Mouse (Mus musculus) thymus, postnatal 25 days (tissue): ENCODE results near the gene Polr1b.

Experiments used
- DNase-seq: peaks from one replicate; pipeline ENCODE4 v3.0.0; 2022

Polr1b gene

DNA sequence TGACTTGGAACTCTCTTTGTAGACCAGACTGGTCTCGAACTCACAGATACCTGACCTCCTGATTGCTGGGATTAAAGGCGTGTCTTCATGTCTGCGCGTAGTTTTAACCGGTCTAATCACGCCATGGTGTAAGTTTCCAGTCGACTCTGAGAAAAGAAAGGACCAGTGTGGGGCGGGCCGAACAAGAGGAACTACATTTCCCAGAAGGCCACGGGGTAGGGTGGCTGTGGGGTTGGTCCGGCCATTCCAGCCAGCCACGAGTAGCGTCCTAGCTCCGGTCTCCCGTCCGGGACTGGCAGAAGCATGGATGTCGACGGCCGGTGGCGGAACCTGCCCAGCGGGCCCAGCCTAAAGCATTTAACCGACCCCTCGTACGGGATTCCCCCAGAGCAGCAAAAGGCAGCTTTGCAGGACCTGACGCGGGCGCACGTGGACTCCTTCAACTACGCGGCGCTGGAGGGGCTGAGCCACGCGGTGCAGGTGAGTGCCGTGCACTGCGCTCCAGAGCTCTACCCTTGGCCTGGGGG, at the start of gene Polr1b:
Polr1b (plus strand) TSS at position 212 of the 527 bp plus-strand sequence.
- DNase-seq: peak; percentile 86

DNA sequence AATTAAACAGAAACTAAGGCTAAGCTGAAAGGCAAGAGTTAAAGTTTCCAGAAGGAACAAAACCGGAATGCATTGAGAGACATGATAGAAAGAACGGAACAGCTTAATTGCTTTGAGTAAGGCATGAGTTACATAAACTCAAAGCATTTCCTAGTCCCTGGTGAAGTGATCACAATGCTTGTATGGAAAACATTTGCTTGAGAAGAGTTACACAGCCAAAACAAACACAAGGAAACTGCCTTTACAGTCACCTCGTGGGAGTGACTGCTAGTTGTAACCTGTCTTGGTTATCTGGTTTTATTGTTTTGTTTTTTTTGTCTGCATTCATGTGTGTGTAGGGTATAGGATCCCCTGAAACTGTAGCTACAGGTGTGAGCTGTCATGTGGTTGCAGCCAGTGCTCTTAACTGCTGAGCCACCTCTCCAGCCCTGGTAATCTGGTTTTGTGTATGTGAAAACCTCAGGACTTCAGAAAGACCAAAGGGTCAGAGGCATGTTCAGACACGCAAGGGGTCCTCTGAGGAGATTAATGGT, 48.3 kb upstream of the Polr1b start:
- DNase-seq: no peak

DNA sequence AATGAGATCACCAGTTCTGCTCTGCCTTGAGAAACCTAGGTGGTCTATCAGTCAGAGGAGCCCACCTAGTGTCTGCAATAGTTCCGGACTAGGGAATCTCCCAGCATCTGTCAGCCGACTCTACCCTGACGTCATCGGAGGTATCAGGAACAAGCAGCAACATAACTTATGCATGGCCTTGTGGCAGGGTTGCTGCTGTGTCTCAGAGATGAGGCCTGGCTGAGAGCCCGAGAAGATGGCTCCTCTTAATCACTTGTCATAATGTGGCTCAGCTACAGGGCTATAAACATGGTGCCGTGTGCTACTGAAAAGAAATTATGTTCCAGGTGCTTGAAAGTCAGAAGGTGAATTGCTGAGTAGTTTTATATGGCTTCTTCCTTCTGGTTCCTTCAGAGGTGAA, 45.1 kb upstream of the Polr1b start:
- DNase-seq: no peak

DNA sequence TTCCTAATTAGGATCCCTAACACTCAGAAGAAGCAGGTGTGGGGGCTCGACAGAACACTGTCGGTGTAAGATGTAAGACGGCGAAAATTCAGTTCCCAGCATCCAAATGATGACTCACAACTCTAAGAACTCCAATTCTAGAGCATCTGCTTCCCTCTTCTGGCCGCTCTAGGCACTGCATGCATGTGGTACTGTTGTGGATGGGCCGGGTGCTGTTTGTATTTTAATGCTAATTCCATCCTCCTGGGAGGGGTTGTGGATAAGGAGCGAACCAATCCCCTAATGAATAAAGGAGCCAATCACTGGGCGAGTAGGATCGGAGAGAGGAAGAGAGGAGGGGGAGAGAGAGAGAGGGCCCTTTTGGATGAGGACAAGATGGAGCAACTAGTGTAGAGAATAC, 44.2 kb upstream of the Polr1b start:
- DNase-seq: peak; percentile 58

DNA sequence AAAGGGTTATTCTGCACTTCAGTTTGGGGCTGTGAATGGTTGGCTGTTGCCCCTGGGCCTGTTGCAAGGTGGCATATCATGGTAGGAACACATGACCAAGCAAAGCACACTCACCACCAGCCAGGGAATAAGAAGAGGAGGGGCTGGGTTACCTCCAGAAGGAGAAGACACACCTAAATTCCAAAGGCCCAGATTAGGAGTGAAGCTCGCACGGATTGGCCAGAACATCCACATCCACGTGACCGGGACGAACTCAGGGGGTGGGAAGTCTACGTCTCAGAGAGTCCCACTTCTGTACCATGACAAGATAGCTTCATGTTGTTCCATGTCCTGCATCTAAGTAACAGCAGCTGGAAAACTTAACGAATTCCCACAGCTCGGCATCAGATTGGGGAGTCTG, 43.5 kb upstream of the Polr1b start:
- no peak for DNase-seq

DNA sequence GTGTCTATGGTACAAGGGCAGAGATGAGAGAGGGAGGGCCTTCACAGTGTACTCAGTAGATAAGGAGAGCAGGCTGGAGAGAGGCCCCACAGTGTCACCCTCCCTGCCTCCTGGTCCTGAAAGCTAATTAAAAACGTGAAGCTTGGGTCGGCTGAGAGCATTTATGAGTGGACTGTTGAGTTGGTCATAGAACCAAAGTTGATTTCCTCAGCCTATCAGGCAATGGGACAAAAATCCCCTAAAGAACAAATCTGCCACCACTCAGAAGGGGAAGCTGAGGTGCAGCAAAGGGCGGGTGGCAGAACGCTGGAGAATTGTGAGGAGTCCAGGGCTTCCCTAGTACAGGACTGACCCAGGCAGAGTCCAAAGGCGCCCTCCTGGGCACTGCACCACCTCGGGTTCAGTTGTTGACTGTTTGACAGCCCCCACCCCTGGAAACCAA, 42.9 kb upstream of the Polr1b start:
- DNase-seq: no peak

DNA sequence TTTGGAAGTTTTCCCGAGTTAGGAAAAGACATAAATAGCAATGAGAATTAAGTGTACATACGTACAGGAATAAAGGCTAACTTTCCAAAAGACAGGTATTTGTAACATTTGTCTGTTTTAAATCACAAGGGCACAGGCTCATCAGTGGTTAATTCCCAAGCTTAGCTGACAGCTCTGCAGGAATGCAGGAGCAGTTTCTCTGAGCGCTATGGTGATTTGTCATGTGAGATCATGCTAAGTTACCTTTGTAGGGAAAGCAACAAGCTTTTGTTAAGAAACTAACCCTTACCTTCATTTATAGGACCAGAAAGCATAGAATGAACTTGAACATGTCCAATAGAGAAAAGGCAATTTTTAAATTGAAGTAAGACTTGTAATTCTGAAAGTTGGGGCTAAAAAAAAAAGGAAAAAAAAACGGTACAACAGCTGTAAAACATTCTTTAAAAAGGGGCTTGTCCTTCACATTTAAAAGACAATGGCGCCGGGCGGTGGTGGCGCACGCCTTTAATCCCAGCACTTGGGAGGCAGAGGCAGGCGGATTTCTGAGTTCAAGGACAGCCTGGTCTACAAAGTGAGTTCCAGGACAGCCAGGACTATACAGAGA, 39.2 kb upstream of the Polr1b start:
- DNase-seq: no peak

DNA sequence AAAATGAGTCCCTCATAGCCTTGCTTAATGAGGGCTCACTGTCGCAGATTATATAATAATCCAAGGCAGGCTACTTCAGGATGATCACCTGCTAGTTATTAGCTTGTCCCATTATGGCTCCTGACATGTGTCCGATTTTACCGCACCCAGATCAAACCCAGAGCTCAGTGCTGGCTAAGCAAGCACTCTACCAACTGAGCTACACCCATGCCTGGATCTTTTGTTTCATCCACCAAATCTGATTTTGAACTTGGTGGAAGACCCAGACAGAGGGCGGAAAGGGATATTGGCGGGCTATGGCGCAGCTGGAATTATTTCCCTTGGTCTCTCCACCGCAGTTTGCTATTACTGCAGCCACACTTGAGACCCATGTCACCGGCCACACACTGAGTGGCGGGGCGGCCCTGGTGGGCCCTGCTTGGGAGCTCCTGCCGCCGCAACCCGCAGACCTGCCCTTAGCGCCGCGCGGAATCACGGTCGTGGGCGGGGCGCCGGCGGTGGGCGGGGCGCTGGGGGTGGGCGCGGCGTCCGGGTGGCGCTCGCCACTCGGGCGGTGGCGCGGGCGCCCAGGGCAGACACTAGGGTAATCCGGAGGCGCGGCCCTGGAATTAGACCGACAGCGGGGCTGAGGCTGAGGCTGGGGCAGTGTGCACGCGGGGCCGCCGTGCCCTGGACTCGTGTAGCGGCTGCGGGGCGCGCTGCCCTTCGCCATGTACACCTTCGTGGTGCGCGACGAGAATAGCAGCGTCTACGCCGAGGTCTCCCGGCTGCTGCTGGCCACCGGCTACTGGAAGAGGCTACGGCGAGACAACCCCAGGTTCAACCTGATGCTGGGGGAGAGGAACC, 35.1 kb upstream of the Polr1b start, which contains the start of gene Ttl:
Ttl (plus strand) TSS at position 506 of the 846 bp plus-strand sequence.
- DNase-seq: peak; percentile 83

DNA sequence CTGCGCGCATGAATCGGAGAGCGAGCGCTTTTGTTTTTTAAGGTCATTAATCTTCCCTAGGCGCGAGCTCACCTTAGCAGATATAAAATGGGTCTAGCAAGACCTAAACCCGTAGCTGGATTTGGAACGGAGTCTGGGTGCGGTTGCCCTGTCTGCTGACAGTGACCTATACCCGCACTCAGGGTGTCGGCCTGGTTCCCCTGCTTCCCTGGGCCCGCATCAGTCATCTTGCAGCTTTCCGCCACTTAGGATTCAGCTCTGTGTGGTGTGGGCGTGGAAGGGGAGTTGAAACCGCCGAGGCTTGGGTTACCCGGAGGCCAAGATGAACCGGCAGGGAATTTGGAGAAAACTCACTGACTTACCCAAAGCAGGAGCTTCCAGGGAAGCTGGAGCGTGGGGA, 34.5 kb upstream of the Polr1b start:
- DNase-seq: peak; percentile 58

DNA sequence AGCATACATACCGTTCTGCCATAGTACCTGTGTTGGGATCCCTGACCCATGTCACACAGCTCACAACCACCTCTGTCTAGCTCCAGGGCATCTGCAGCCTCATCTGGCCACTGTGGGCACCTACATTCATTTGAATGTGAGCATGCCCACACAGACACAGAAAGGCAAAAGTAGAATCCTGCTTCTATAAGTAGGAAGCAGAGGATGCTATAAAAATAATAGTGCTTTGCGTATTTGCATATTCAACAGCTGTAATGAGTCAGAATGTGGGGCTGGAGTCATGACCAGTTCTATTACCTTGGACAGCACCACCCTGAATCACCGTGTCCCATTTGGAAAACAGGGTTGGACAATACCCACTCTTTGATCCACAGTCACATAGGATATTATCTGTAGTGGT, 30.5 kb upstream of the Polr1b start:
- DNase-seq: no peak

DNA sequence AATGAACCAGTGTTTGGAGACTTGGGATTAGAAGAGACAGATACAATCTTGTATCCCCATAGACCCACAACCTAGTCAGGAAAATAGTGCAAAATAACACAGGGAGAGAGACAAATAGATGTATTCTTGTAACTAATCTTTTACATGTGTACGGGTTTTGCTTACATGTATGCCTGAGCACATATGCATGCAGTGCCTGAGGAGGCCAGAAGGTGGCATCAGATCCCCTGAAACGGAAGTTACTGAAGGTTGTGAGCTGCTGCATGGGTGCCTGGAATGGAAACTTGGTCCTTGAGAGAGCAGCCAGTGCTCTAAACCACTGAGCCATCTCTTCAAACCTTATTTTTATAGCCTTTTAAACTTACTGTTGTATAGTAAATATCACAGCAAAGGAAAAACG, 22.5 kb upstream of the Polr1b start:
- peak; percentile 52 for DNase-seq

DNA sequence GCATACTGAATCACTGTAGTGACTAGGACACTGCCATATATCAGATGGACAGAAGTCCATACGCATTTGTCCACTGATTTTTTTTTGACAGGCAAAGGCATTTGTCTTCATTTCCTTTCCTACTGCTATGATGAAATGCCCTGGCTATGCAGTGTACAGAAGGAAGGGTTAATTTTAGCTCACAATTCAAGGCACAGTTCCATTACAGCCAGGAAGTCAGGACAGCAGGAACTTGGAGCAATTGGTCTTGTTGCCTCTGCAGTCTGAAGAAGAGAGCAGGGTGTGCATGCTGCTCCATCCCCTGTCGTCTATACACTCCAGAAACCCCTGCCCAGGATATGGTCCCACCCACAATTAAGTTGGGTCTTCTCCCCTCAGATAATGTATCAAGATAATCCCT, 21.6 kb upstream of the Polr1b start:
- no peak for DNase-seq

DNA sequence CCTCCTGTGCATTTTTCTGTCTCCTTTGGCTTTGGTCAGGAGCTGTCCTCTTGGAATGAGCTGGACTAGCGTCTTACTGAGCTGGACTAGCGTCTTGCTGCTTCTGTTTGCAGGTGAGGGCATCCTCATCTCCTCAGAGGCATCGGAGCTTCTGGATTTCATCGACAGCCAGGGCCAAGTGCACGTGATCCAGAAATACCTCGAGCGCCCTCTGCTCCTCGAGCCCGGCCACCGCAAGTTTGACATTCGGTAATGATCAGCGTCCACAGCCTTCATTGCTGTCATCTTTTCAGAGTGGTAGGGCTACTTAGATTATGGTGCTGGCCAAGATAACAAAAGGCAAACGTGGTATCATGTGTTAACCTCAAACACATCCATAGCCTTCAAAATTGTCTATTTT, 19.7 kb upstream of the Polr1b start:
- no peak for DNase-seq

DNA sequence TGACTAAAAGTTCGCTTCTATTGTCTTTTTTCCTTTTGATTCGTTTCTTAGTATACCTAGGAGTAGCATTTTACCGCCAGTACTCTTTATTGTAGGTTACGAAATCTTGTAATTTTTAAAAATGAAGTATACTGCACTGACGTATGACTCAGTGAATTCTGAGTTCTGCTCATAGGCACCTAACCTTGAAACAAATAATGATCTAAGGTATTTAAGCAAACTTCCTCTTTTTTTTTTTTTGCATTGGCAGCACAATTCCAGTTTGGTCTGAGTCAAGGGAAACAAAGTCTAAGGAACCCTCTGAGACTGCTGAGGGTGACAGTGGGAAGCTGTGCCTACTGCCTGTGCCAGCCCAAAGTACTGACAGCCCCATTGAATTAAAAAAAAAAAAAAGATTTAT, 17.3 kb upstream of the Polr1b start:
- DNase-seq: no peak

DNA sequence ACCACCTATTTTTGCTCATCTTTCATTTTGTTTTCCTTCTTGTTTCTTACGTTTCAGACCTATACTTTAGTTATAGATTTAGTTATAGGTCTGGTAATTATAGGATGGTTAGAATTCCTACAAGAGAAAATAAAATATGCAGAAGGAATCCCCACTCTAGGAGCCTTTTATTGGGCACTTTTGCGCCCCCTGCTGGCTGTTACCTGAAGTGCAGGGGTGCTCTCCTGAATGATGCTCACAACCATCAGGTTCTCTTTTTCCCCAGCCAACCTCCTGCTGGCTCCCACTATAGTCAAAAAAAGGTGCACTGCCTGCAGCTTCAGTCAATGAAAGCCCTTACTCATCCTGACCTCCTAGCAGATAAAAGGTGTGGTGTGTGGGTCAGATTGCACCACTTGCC, 15.8 kb upstream of the Polr1b start:
- peak; percentile 27 for DNase-seq

DNA sequence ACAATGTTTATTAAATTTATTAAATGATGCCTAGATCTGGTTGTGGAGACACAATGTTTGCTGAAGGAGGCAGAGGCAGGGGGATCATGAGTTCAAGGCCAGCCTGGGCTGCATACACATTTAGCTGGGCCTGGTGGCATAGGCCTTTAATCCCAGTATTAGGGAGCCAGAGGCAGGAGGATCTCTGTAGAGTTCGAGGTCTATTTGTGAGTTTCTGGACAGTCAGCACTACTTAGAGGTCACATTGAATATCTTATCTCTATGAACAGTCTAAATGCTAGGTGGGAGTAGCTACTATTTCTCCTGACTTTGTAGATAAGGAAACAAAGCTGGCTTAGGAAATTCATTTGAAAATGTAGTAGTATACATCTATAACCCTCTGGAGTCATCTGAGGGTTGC, 13.3 kb upstream of the Polr1b start:
- no peak for DNase-seq

DNA sequence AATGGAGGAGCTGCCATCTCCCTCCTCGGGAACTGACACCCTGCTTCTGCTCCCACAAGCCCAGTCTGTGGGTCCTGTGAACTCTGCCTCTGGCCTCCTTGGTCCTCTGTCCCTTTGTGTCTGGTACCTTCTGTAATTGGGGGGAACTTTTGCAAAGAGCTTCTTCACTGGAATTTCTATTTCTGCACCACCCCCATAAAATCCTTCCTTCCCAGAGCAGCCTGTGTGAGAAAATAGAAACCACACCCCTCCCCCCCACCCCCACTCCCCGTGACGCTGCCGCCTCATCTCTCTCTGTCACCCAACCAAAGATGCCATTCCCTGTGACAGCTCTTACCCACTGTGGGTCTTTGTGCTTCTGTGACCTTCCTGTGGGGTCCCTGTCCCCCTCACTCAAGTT, 10.4 kb upstream of the Polr1b start:
- no peak for DNase-seq

DNA sequence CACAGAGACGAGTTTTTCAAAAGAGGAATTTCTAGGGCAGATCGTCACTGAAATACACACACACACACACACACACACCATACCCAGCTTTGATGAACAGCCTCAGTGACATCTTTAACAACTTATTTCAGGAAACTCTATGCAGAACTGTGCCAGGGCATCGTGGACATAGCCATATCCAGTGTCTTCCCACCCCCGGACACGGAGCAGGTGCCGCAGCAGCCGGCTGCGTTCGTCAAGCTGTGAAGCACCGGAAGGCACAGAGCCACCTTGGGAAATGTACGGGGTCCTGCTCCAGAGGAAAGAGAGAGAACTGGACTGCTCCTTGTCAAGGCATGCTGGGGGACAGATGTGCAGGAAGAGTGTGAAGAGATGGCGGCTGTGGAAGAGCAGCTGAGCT, 8.0 kb upstream of the Polr1b start:
- no peak for DNase-seq

DNA sequence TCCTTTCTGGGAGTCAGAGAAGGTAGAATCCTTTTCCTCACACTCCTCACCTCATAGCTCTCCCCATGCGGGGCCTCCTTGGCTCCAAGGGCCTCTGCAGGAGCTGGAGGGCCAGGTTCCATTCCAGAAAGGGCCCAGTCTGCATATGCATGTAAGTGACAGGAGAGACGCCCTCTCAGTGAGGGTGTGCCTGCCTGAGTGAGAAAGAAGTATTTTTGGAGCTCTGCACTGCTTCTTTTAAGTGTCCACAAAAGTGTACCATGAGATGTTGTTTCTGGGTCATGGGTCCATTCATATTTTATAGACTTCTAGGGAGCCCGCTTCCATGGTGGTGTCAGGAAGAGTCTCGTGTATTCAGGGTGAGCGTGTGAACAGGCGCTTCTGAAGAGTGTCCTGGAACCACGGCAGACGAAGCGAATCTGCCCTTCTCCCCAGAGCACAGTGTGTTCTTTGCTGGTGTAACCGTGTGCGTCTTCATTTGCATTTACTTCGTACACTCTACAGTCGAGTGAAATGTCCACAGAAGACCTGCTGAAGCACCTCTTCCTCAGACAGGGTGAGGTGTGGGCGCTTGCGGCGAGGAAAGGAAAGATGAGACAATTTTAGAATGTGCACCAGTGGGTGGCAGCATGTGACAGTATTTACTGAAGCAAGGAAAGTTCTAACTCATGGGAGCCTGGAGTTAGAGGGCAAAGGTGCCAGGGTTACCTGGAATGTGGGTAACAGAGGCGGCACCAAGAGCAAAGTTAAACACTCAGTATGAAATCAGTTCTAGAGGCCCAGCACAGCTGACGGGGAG, 6.7 kb upstream of the Polr1b start:
- no peak for DNase-seq

DNA sequence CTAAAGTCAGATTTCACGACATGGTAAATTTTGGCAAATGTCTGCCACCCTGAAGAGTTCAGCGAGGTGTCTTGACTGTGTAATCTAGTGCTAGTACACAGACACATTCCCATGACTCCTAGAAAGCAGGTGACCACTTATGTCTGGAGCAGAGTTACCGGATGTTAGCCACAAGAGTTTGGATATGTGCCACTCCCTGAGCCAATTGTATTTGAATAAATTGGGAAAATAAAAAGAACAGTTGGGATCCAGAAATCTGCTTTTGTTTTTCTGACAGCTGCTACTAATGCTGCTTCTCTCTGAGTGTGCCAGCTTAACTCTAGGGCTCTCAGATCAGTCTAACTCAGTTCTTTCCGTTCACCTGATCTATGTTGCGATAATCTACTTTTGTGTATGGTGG, 12.1 kb downstream of the Polr1b start:
- no peak for DNase-seq

DNA sequence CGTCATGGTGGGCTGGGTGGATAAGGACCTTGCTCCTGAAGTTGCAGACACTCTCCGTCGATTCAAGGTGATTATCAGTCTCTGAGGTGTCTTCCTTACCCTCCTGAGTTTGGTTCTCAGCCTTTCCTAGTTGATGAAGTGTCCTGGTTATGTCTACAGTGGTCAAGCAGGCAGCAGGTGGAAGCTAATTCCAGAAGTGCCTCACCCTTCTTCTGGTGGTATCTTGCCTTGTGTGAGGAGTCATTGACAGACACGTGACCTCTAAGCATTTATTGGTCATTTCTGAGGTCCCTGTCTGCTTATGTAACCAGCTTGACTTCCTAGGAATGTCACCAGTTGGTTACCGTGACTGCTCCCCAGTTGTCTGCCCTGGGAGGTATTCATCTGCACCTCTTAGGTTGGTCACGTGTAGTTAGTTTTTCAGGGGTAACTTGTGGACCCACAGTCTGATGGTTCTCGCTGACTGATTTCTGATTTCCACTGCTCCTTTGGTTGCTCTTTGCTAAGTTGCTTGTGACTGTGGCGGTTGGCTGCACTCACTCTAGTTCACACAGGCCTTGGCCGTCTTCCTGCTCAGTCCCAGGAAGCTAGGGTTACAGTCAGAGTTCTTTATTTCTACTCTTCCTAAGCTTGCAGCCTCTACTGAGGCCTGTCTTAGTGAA, 15.0 kb downstream of the Polr1b start:
- no peak for DNase-seq

DNA sequence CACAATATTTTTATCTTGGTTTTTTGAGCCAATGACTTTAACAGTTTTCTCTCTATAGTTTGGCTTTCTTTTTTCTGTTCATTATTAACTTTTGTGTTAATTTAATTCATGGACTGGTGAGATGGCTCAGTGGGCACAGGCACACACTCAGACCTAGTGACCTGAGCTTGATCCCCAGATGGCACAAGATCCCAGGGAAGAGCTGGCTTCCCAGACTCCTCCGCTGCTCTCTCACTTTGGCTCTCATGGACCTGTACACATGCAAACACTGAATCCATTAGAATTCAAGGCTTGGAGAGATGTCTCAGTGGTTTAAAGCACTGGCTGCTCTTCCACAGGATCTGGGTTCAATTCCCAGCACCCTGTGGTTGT, 15.6 kb downstream of the Polr1b start:
- no peak for DNase-seq

DNA sequence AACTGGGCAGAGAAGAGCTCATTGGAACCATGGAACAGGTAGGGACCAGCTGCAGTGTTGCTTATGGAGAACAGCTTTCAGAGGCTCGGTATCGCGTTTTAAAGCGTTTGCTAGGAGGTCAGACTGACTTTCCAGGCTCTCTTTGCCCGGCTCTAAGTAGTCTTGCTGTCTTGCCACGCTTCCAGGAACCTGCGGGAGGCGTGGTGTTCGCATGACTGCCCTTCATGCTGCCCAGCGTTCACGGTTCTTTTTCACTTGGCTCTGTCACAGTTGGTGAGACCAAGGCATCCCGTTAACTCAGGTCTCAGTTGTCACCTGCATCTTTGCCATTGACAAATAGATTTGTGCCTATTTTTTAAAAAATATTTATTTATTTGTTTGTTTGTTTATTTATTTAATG, 17.3 kb downstream of the Polr1b start:
- no peak for DNase-seq
